Mouse (Mus musculus): ENCODE data around the gene B4galnt1. TPM values are rescaled to one million over a fixed set of nuclear protein-coding genes. Genes with fewer than 3 reads are reported as not detected.

The B4galnt1 gene
- polyA plus RNA-seq, 3 experiments from 2014 or later = 181 to 204 (median 188) TPM

DNA sequence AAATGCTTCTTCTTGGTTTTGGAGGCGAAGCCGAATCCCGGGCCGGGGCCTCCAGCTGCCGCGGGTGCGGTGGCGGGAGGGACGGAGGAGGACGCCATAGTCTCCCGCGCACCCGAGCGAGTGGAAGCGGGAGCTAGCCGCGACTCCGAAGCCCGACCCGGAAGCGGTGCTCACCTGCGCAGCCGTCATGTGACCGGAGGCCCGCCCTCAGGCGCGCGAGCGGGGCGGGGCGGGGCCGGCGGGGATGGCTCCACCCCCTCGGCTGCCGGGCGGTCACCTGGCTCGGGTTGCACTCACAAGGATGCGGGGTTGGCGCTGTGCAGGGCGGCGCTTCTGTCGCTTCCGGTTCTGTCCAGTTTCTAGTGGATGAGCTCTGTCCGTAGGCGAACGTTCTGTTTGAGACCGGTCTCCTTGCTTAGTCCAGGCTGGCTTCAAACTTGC is 46.4 kb downstream of the B4galnt1 start, which contains the start of gene Pip4k2c:
Gene Pip4k2c (minus strand): TSS at position 172 of the 441 bp plus-strand sequence.
- ATAC-seq = peak; percentile 95

DNA sequence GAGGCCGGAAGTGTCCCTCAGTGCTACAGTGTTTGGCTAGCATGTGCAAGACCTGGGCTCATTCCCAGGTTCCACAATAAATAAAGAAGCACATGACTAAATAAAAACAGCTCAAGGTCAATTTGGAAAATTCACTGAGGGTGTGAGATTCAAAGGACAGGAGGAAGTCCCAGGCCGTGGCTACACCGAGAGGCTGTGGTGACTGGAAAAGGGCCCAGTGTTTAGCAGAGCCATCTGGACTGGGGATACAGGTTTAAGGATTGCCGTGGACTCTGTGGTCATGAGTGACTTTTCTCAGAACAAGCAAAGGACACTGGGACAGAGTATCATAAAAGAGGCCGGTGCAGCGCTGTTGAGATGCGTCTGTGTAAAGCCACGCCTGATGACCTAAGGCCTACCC is 48.2 kb downstream of the B4galnt1 start:
- ATAC-seq = no peak

DNA sequence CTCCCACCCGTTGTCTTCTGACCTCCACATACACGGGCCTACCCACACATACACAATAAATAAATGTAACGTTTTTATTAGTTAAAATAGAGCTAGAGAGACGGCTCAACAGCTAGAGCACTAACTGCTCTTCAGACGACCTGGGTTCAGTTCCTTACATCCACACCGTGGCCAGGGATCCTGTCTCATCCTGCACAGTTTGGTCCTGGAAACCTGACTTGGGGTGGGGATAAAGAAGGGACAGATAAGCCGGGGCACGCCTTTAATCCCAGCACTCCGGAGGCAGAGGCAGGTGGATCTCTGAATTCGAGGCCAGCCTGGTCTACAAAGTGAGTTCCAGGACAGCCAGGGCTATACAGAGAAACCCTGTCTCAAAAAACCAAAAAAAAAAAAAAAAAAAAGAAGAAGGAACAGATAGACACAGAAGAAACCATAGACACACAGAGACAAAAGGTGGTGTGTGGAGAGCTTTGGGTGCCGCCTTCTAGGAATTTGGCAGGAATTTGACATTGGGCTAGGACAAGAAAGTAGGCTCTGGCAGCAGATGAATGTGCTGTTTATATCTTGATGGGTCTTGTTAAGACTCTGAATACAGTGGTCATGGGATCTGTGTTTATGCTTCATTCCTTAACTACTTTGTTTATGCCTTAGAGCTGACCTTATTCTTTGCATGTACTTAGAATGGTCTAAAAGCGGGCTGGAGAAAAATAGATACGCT is 48.8 kb downstream of the B4galnt1 start:
- no peak for ATAC-seq

DNA sequence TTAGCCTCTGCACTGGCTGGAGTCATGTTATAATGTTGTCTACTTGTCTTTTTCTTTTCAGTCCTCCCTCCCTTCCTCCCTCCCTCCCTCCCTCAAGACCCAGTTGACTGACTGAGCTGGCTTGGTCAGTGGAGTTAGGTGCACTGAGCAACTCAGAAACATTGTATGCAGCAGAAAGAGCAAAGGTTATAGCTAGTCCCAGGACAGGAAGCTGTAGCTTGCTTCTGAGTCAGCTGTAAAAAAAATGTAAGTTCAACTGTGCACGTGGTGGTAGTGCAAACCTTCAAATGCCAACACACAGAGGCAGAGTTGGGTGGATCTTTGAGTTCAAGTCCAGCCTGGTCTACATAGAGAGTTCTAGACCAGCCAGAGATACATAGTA is 49.4 kb downstream of the B4galnt1 start:
- ATAC-seq = no peak

DNA sequence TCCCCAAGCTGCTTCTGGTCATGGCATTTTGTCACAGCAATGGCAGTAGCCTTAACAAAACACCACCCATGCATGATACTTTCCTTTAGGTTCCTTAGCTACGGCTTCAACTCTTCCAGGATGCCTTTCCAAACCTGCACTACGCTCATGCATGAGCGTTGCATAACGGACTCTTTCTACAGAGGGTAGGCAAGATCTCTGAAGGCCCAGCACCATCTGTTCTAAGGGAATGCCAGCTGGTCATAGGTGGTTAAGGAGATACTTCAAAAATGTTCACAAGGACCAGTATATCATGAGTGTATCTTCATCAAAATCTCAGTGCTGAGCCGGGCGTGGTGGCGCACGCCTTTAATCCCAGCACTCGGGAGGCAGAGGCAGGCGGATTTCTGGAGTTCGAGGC is 51.4 kb downstream of the B4galnt1 start:
- no peak for ATAC-seq

DNA sequence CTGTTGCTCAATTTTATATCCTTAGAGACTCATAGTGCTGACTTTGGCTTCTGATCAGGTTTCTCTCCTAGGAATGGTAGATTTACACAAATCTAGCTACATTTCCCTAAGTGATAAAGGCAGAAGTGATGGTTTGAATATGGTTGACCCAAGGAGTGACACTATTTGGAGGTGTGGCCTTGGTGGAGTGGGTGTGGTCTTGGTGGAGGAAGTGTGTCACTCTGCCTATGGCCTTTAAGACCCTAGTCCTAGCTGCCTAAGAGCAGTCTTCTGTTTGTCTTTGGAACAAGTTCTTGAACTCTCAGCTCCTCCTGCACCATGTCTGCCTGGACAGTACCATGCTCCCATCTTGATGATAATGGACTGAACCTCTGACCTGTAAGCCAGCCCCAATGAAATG is 52.2 kb downstream of the B4galnt1 start:
- ATAC-seq = no peak

DNA sequence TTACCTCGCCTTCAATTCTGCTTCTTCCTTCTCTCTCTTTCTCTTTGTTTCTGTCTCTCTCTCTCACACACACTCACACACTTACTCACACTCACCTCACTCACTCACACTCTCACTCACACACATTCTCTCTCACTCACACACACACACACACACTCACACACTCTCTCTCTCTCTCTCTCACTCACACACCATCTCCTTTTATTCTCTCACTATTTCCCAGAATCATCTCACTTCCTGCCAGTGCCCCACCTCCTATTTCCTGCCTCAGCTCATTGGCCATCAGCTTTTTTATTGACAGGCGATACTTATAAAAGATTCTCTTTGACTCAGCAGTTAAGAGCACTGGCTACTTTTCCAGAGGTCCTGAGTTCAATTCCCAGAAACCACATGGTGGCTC is 53.3 kb downstream of the B4galnt1 start:
- no peak for ATAC-seq

Other genes starting within 250 kb of the B4galnt1 start
- 10 to 100 TPM; 26.2 to 47.1 (median 38.5) TPM for gene Ctdsp2, start 186.5 kb upstream of the B4galnt1 start, polyA plus RNA-seq (2017; shearing (Covaris generic))
- under 1 TPM in 2 of 3 experiments, not detected in 1; 0.11 to 0.36 TPM for gene Avil, start 164.5 kb upstream of the B4galnt1 start, polyA plus RNA-seq (2017; shearing (Covaris generic))
- 10 to 100 TPM; 40.0 to 50.0 (median 48.3) TPM for gene Tsfm, start 134.4 kb upstream of the B4galnt1 start, polyA plus RNA-seq (2017; shearing (Covaris generic))
- gene Mettl1, start 123.8 kb upstream of the B4galnt1 start, polyA plus RNA-seq (2017; shearing (Covaris generic)) = 10 to 100 TPM; 10.8 to 37.6 (median 28.4) TPM
- gene Eef1akmt3, start 123.7 kb upstream of the B4galnt1 start, polyA plus RNA-seq (2017; shearing (Covaris generic)) = under 1 TPM in 1 of 3 experiments, not detected in 2; 0.46 TPM
- not detected for gene Cyp27b1, start 117.0 kb upstream of the B4galnt1 start, polyA plus RNA-seq (2017; shearing (Covaris generic))
- under 1 TPM; 0.35 to 0.84 (median 0.72) TPM for gene March9, start 105.0 kb upstream of the B4galnt1 start, polyA plus RNA-seq (2017; shearing (Covaris generic))
- 100 to 1,000 TPM; 284 to 347 (median 295) TPM for gene Cdk4, start 101.7 kb upstream of the B4galnt1 start, polyA plus RNA-seq (2017; shearing (Covaris generic))
- gene Tspan31, start 95.0 kb upstream of the B4galnt1 start, polyA plus RNA-seq (2017; shearing (Covaris generic)) = 100 to 1,000 TPM in 2 of 3 experiments, 10 to 100 TPM in 1; 97.8 to 134 (median 127) TPM
- gene Agap2, start 89.9 kb upstream of the B4galnt1 start, polyA plus RNA-seq (2017; shearing (Covaris generic)) = 10 to 100 TPM; 25.9 to 32.1 (median 31.2) TPM
- gene Os9, start 44.1 kb upstream of the B4galnt1 start, polyA plus RNA-seq (2017; shearing (Covaris generic)) = 10 to 100 TPM; 61.9 to 81.5 (median 75.8) TPM
- gene Slc26a10, start 15.4 kb downstream of the B4galnt1 start, polyA plus RNA-seq (2017; shearing (Covaris generic)) = 1 to 10 TPM; 3.2 to 4.3 (median 3.2) TPM
- under 1 TPM in 1 of 3 experiments, not detected in 2; 0.20 TPM for gene Arhgef25, start 24.9 kb downstream of the B4galnt1 start, polyA plus RNA-seq (2017; shearing (Covaris generic))
- 10 to 100 TPM; 35.2 to 56.0 (median 47.0) TPM for gene Dtx3, start 30.5 kb downstream of the B4galnt1 start, polyA plus RNA-seq (2017; shearing (Covaris generic))
- gene Pip4k2c, start 46.4 kb downstream of the B4galnt1 start, polyA plus RNA-seq (2017; shearing (Covaris generic)) = 10 to 100 TPM; 25.7 to 32.1 (median 26.0) TPM
- under 1 TPM in 2 of 3 experiments, not detected in 1; 0.16 to 0.19 TPM for gene Kif5a, start 98.1 kb downstream of the B4galnt1 start, polyA plus RNA-seq (2017; shearing (Covaris generic))
- 10 to 100 TPM; 54.0 to 61.1 (median 56.9) TPM for gene Dctn2, start 101.1 kb downstream of the B4galnt1 start, polyA plus RNA-seq (2017; shearing (Covaris generic))
- 10 to 100 TPM in 1 of 3 experiments, 1 to 10 TPM in 2; 4.0 to 11.8 (median 6.4) TPM for gene Mbd6, start 123.8 kb downstream of the B4galnt1 start, polyA plus RNA-seq (2017; shearing (Covaris generic))
- 10 to 100 TPM; 20.7 to 28.9 (median 21.3) TPM for gene Mars, start 146.6 kb downstream of the B4galnt1 start, polyA plus RNA-seq (2017; shearing (Covaris generic))
- gene Arhgap9, start 156.7 kb downstream of the B4galnt1 start, polyA plus RNA-seq (2017; shearing (Covaris generic)) = 100 to 1,000 TPM in 2 of 3 experiments, 10 to 100 TPM in 1; 91.9 to 112 (median 108) TPM
- gene Gli1, start 176.7 kb downstream of the B4galnt1 start, polyA plus RNA-seq (2017; shearing (Covaris generic)) = under 1 TPM in 2 of 3 experiments, not detected in 1; 0.49 to 0.56 TPM
- gene Inhbe, start 189.2 kb downstream of the B4galnt1 start, polyA plus RNA-seq (2017; shearing (Covaris generic)) = not detected
- gene Inhbc, start 205.2 kb downstream of the B4galnt1 start, polyA plus RNA-seq (2017; shearing (Covaris generic)) = not detected
- 10 to 100 TPM; 11.8 to 17.6 (median 12.0) TPM for gene R3hdm2, start 215.1 kb downstream of the B4galnt1 start, polyA plus RNA-seq (2017; shearing (Covaris generic))

Data from inflammation-experienced regulatory T-cells, adult 6 months (primary cell).